Mouse (Mus musculus): ENCODE measurements around the gene Xrn2. TPM values are rescaled to one million over a fixed set of nuclear protein-coding genes. Genes with fewer than 3 reads are reported as not detected.

Gene Xrn2
- polyA plus RNA-seq, 1 experiment: 46.2 TPM

DNA sequence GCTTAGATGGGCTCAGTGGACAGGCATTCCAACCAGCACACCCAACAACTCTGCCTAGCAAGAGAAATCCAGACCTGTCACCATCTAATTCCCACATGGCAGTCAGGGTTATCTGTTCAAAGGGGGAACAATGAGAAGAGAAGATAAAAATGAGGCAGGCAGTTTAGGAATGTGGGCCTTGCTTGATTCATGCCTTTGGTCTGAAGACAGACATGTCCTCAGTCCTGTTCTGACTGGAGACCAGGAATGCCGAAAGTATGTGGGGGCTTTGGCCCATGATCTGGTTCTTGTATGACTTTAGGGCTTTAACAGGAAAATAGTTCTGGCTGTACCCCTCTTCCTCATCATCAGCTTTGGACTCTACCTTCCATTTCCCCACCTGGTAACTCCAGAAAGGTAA, 27.0 kb upstream of the Xrn2 start:
- no peaks in the 10 kb centered on the region for H3K36me3 ChIP-seq (ENCODE audit: control insufficient read depth, insufficient read depth)
- no peaks in the 10 kb centered on the region for H3K79me3 ChIP-seq (ENCODE audit: low read depth)
- H3ac ChIP-seq (ENCODE audit: control insufficient read depth, insufficient read length, low read depth): no peak overlapping the region
- no peaks in the 10 kb centered on the region for H3K27me3 ChIP-seq (ENCODE audit: control insufficient read depth, insufficient read depth, insufficient read length)
- H3K4me3 ChIP-seq (ENCODE audit: insufficient read depth, poor library complexity, severe bottlenecking): no peak overlapping the region
- H3K79me2 ChIP-seq (ENCODE audit: control insufficient read depth, insufficient read depth): no peaks in the 10 kb centered on the region
- TF ChIP-seq USF1 (IDR thresholded peaks at IDR 0.05; ENCODE audit: low read depth) (no peak), CEBPB (IDR thresholded peaks at IDR 0.05; ENCODE audit: low read depth) (no peak), MAX (IDR thresholded peaks at IDR 0.05) (no peak), FOSL1 (IDR thresholded peaks at IDR 0.05; ENCODE audit: insufficient read depth, low read length, poor library complexity, severe bottlenecking) (no peak), MYOD1 (IDR thresholded peaks at IDR 0.05; ENCODE audit: control insufficient read depth, insufficient read length, low read depth) (no peak), CTCF (IDR thresholded peaks at IDR 0.05; ENCODE audit: control insufficient read depth, insufficient read depth, insufficient read length) (no peak), MYOG (IDR thresholded peaks at IDR 0.05; ENCODE audit: control insufficient read depth, extremely low read depth, insufficient read length) (no peak)

- Histone ChIP-seq H3K79me2 (ENCODE audit: control insufficient read depth, insufficient read depth) (no peaks in the 10 kb centered on the region), H3K36me3 (ENCODE audit: control insufficient read depth, insufficient read depth) (no peaks in the 10 kb centered on the region)
Measured at GRCm38 (mm10) chr2:146986429-146986828, 26.4 kb upstream of the Xrn2 start.

DNA sequence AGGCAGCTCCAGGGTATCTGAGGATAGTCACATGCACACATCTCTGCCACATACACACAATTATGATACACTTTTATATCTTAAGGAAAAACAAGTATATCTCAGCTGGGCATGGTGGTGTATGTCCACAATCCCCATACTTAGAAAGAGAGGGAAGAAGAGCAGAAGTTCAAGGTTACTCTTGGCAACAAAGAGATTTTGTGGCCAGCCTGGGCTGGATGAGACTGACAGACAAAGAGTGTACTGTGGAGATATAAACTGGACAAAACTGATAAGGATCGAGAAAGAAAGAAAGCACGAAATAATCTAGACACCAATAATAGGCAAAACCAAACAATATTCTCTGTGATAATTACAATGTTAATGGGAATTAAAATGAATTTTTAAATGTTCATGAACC, 5.5 kb upstream of the Xrn2 start:
- Histone ChIP-seq H3K27me3 (ENCODE audit: control insufficient read depth, insufficient read depth, insufficient read length) (no peaks in the 10 kb centered on the region), H3K36me3 (ENCODE audit: control insufficient read depth, insufficient read depth) (no peaks in the 10 kb centered on the region), H3K4me3 (ENCODE audit: insufficient read depth, poor library complexity, severe bottlenecking) (no peak overlapping the region), H3ac (ENCODE audit: control insufficient read depth, insufficient read length, low read depth) (no peak overlapping the region), H3K79me2 (ENCODE audit: control insufficient read depth, insufficient read depth) (peaks cover 3% of the 10 kb centered on the region), H3K79me3 (ENCODE audit: low read depth) (no peaks in the 10 kb centered on the region)
- no peak for TF ChIP-seq FOSL1 (IDR thresholded peaks at IDR 0.05; ENCODE audit: insufficient read depth, low read length, poor library complexity, severe bottlenecking)
- no peak for TF ChIP-seq CEBPB (IDR thresholded peaks at IDR 0.05; ENCODE audit: low read depth)
- no peak for TF ChIP-seq USF1 (IDR thresholded peaks at IDR 0.05; ENCODE audit: low read depth)
- TF ChIP-seq MYOG (IDR thresholded peaks at IDR 0.05; ENCODE audit: control insufficient read depth, extremely low read depth, insufficient read length): no peak
- no peak for TF ChIP-seq MYOD1 (IDR thresholded peaks at IDR 0.05; ENCODE audit: control insufficient read depth, insufficient read length, low read depth)
- no peak for TF ChIP-seq MAX (IDR thresholded peaks at IDR 0.05)
- TF ChIP-seq CTCF (IDR thresholded peaks at IDR 0.05; ENCODE audit: control insufficient read depth, insufficient read depth, insufficient read length): no peak

More at GRCm38 (mm10) chr2:146986429-146986828, 26.4 kb upstream of the Xrn2 start:
- H3ac ChIP-seq (ENCODE audit: control insufficient read depth, insufficient read length, low read depth): no peak overlapping the region
- no peaks in the 10 kb centered on the region for H3K27me3 ChIP-seq (ENCODE audit: control insufficient read depth, insufficient read depth, insufficient read length)
- H3K4me3 ChIP-seq (ENCODE audit: insufficient read depth, poor library complexity, severe bottlenecking): no peak overlapping the region
- no peak for TF ChIP-seq USF1 (IDR thresholded peaks at IDR 0.05; ENCODE audit: low read depth)
- TF ChIP-seq CEBPB (IDR thresholded peaks at IDR 0.05; ENCODE audit: low read depth): no peak
- TF ChIP-seq FOSL1 (IDR thresholded peaks at IDR 0.05; ENCODE audit: insufficient read depth, low read length, poor library complexity, severe bottlenecking): no peak
- TF ChIP-seq MAX (IDR thresholded peaks at IDR 0.05): no peak
- no peak for TF ChIP-seq MYOD1 (IDR thresholded peaks at IDR 0.05; ENCODE audit: control insufficient read depth, insufficient read length, low read depth)
- TF ChIP-seq CTCF (IDR thresholded peaks at IDR 0.05; ENCODE audit: control insufficient read depth, insufficient read depth, insufficient read length): no peak
- TF ChIP-seq MYOG (IDR thresholded peaks at IDR 0.05; ENCODE audit: control insufficient read depth, extremely low read depth, insufficient read length): no peak
- no peaks in the 10 kb centered on the region for H3K79me3 ChIP-seq (ENCODE audit: low read depth)

DNA sequence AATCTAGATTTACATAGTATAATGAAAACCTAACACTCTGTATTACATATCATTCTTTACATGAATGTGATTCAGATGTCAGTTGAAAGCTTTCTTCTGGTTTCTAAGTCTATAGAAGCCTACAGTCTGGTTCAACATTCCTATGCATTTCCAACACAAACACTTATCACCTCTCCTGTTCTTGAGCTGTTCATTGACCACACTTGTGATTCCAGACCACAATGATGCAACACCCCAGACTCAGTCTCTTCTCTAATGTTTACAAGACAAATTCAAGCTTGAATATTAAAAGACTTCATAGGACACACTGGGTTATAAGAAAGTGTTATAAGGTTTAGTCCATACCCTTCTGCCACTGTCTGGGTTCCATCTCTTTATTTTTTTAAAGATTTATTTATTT, 3.7 kb upstream of the Xrn2 start:
- TF ChIP-seq MYOG (IDR thresholded peaks at IDR 0.05; ENCODE audit: control insufficient read depth, extremely low read depth, insufficient read length) (no peak), CEBPB (IDR thresholded peaks at IDR 0.05; ENCODE audit: low read depth) (no peak), FOSL1 (IDR thresholded peaks at IDR 0.05; ENCODE audit: insufficient read depth, low read length, poor library complexity, severe bottlenecking) (no peak), USF1 (IDR thresholded peaks at IDR 0.05; ENCODE audit: low read depth) (no peak), MAX (IDR thresholded peaks at IDR 0.05) (no peak), MYOD1 (IDR thresholded peaks at IDR 0.05; ENCODE audit: control insufficient read depth, insufficient read length, low read depth) (no peak), CTCF (IDR thresholded peaks at IDR 0.05; ENCODE audit: control insufficient read depth, insufficient read depth, insufficient read length) (no peak)
- Histone ChIP-seq H3ac (ENCODE audit: control insufficient read depth, insufficient read length, low read depth) (no peak overlapping the region), H3K79me2 (ENCODE audit: control insufficient read depth, insufficient read depth) (peaks cover 18% of the 10 kb centered on the region), H3K36me3 (ENCODE audit: control insufficient read depth, insufficient read depth) (no peaks in the 10 kb centered on the region), H3K79me3 (ENCODE audit: low read depth) (peaks cover 6% of the 10 kb centered on the region), H3K27me3 (ENCODE audit: control insufficient read depth, insufficient read depth, insufficient read length) (no peaks in the 10 kb centered on the region), H3K4me3 (ENCODE audit: insufficient read depth, poor library complexity, severe bottlenecking) (no peak overlapping the region)

DNA sequence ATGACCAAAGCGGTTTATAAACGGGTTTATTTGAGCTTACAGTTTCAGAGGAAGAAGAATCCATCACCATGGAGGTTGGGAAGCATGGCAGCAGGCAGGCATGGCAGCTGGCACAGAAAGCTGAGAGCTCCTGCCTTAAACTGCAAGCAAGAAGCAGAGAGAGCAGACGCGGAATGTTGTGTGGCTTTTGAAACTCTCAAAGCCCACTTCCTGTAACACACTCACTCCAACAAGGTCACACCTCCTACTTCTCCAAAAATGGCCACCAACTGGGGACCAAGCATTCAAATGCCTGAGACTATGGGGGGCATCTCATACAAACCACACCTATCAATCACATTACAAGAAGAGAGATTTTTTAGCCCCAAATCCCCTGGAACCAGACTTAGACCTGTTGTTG, 2.7 kb upstream of the Xrn2 start:
- no peak for TF ChIP-seq MAX (IDR thresholded peaks at IDR 0.05)
- TF ChIP-seq MYOG (IDR thresholded peaks at IDR 0.05; ENCODE audit: control insufficient read depth, extremely low read depth, insufficient read length): no peak
- TF ChIP-seq CEBPB (IDR thresholded peaks at IDR 0.05; ENCODE audit: low read depth): no peak
- TF ChIP-seq CTCF (IDR thresholded peaks at IDR 0.05; ENCODE audit: control insufficient read depth, insufficient read depth, insufficient read length): no peak
- TF ChIP-seq USF1 (IDR thresholded peaks at IDR 0.05; ENCODE audit: low read depth): no peak
- TF ChIP-seq FOSL1 (IDR thresholded peaks at IDR 0.05; ENCODE audit: insufficient read depth, low read length, poor library complexity, severe bottlenecking): no peak
- no peak for TF ChIP-seq MYOD1 (IDR thresholded peaks at IDR 0.05; ENCODE audit: control insufficient read depth, insufficient read length, low read depth)
- Histone ChIP-seq H3K36me3 (ENCODE audit: control insufficient read depth, insufficient read depth) (peaks cover 3% of the 10 kb centered on the region), H3K27me3 (ENCODE audit: control insufficient read depth, insufficient read depth, insufficient read length) (no peaks in the 10 kb centered on the region), H3K79me3 (ENCODE audit: low read depth) (peaks cover 15% of the 10 kb centered on the region), H3ac (ENCODE audit: control insufficient read depth, insufficient read length, low read depth) (no peak overlapping the region), H3K79me2 (ENCODE audit: control insufficient read depth, insufficient read depth) (peaks cover 29% of the 10 kb centered on the region), H3K4me3 (ENCODE audit: insufficient read depth, poor library complexity, severe bottlenecking) (no peak overlapping the region)

GRCm38 (mm10) chr2:147010952-147011351, 1.8 kb upstream of the Xrn2 start:
- Histone ChIP-seq H3ac (ENCODE audit: control insufficient read depth, insufficient read length, low read depth) (no peak overlapping the region), H3K4me3 (ENCODE audit: insufficient read depth, poor library complexity, severe bottlenecking) (no peak overlapping the region), H3K36me3 (ENCODE audit: control insufficient read depth, insufficient read depth) (peaks cover 9% of the 10 kb centered on the region), H3K79me3 (ENCODE audit: low read depth) (peaks cover 24% of the 10 kb centered on the region), H3K79me2 (ENCODE audit: control insufficient read depth, insufficient read depth) (peaks cover 37% of the 10 kb centered on the region), H3K27me3 (ENCODE audit: control insufficient read depth, insufficient read depth, insufficient read length) (no peaks in the 10 kb centered on the region)
- TF ChIP-seq FOSL1 (IDR thresholded peaks at IDR 0.05; ENCODE audit: insufficient read depth, low read length, poor library complexity, severe bottlenecking) (no peak), USF1 (IDR thresholded peaks at IDR 0.05; ENCODE audit: low read depth) (no peak), MYOG (IDR thresholded peaks at IDR 0.05; ENCODE audit: control insufficient read depth, extremely low read depth, insufficient read length) (no peak), MAX (IDR thresholded peaks at IDR 0.05) (no peak), MYOD1 (IDR thresholded peaks at IDR 0.05; ENCODE audit: control insufficient read depth, insufficient read length, low read depth) (no peak), CTCF (IDR thresholded peaks at IDR 0.05; ENCODE audit: control insufficient read depth, insufficient read depth, insufficient read length) (no peak), CEBPB (IDR thresholded peaks at IDR 0.05; ENCODE audit: low read depth) (no peak)
